Mouse (Mus musculus) kidney, adult 18-20 months (tissue): ENCODE measurements around the gene Rgs7.

ENCODE experiments used
- DNase-seq: peaks from one replicate; pipeline ENCODE4 v3.0.0; 2021

Gene Rgs7

GRCm38 (mm10) chr1:175427112-175427511 lies 65.2 kb downstream of the Rgs7 start:
- no peak for DNase-seq

- no peak for DNase-seq
Measured at GRCm38 (mm10) chr1:175426393-175426792, 65.9 kb downstream of the Rgs7 start.

- DNase-seq, result no peak
Measured at GRCm38 (mm10) chr1:175420883-175421282, 71.4 kb downstream of the Rgs7 start.

- DNase-seq, result no peak
Measured at GRCm38 (mm10) chr1:175415728-175416127, 76.6 kb downstream of the Rgs7 start.

- DNase-seq, result no peak
Measured at GRCm38 (mm10) chr1:175410399-175410798, 81.9 kb downstream of the Rgs7 start.

- DNase-seq, result no peak
Measured at GRCm38 (mm10) chr1:175391894-175392293, 100.4 kb downstream of the Rgs7 start.

- no peak for DNase-seq
Measured at GRCm38 (mm10) chr1:175389250-175389649, 103.0 kb downstream of the Rgs7 start.

GRCm38 (mm10) chr1:175385581-175386235 lies 106.6 kb downstream of the Rgs7 start:
- no peak for DNase-seq

GRCm38 (mm10) chr1:175372571-175372970 lies 119.7 kb downstream of the Rgs7 start:
- DNase-seq, result no peak

- DNase-seq, result no peak
Measured at GRCm38 (mm10) chr1:175368062-175368461, 124.2 kb downstream of the Rgs7 start.

- DNase-seq, result no peak
Measured at GRCm38 (mm10) chr1:175363606-175364005, 128.7 kb downstream of the Rgs7 start.

- no peak for DNase-seq
Measured at GRCm38 (mm10) chr1:175359411-175360366, 132.6 kb downstream of the Rgs7 start.

GRCm38 (mm10) chr1:175352921-175353320 lies 139.4 kb downstream of the Rgs7 start:
- DNase-seq, result no peak

GRCm38 (mm10) chr1:175346162-175346561 lies 146.1 kb downstream of the Rgs7 start:
- DNase-seq, result no peak

- no peak for DNase-seq
Measured at GRCm38 (mm10) chr1:175336191-175336590, 156.1 kb downstream of the Rgs7 start.

GRCm38 (mm10) chr1:175333041-175333854 lies 159.1 kb downstream of the Rgs7 start:
- no peak for DNase-seq

GRCm38 (mm10) chr1:175329934-175330471 lies 162.3 kb downstream of the Rgs7 start:
- DNase-seq, result no peak

GRCm38 (mm10) chr1:175322781-175323180 lies 169.5 kb downstream of the Rgs7 start:
- DNase-seq, result no peak

GRCm38 (mm10) chr1:175319205-175319604 lies 173.1 kb downstream of the Rgs7 start:
- no peak for DNase-seq

- no peak for DNase-seq
Measured at GRCm38 (mm10) chr1:175317264-175317663, 175.0 kb downstream of the Rgs7 start.

- no peak for DNase-seq
Measured at GRCm38 (mm10) chr1:175307604-175308003, 184.7 kb downstream of the Rgs7 start.

GRCm38 (mm10) chr1:175300895-175301294 lies 191.4 kb downstream of the Rgs7 start:
- no peak for DNase-seq

- DNase-seq, result no peak
Measured at GRCm38 (mm10) chr1:175300404-175300803, 191.9 kb downstream of the Rgs7 start.
